In the genomic region with DNA sequence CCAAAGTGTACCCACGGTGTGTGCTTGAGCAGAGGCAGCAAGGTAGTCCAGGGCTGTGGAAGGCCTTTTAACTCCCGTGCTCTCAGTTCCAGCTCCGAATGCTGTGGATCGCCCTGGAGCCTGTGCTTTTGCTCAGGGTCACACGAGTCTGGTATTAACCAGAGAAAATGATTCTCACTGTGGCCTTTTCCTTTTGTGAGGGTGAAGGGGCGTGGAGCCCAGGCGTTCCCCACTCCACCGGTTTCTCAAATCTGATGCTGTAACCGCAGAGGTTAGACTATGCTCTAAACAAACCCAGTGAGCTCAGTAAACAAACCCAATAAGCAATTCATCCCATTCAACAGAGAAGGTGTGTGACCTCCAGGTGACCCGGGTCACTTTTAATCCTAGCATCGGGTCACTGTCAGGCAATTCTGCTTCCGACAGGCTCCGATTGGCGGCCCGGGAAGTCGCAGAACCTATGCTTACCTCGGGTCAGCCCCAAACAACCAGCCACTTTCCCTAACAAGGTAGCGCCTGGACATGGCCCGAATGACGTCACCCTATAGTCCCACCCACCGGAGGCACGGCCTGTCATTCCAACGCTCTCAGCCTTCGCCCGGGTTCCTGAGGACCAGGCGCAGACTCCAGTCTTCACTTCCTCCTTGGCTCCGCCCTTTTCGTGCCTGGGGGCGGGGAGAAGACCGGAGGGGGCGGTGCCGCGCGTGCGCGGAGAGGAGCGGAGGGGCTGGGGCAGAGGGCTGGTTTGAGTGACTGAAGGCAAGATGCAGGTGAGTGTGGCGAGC, we compare ENCODE assay signal across 8 mouse cellular contexts. TPM values are rescaled to one million over a fixed set of nuclear protein-coding genes. Genes with fewer than 3 reads are reported as not detected.
DNase-seq lines count a peak whose midpoint lies in the region; ATAC-seq lines count a peak whose summit lies in the region.

No protein-coding gene starts in this region.

- H3K4me1 ChIP-seq in hindbrain, embryonic 15.5 days (replicated peaks), result peaks cover 18% of the 10 kb centered on the region

- peak; percentile 92 for DNase-seq in T-cell, adult 2 months (ENCODE audit: low spot score)
- peak; percentile 96 for DNase-seq in cerebellum, postnatal 36 days
- peak; percentile 95 to 96 for DNase-seq in frontal cortex, postnatal 36 days (ENCODE audit: low spot score in 2 of 2)
- peak; percentile 95 for DNase-seq in left cerebral cortex, adult 11 months (ENCODE audit: low spot score)
- peak; percentile 97 to 98 for DNase-seq in lung, postnatal 4 days
- DNase-seq in retina, postnatal 7 days (ENCODE audit: low read depth, low spot score), result peak; percentile 93
- DNase-seq in urinary bladder, adult 2 months (ENCODE audit: low spot score), result peak; percentile 98

- peak; percentile 99 for ATAC-seq in hindbrain, embryonic 15.5 days (ENCODE audit: low FRiP score, low read depth)

- 5% methylated on average over 37 of the region's 38 CpGs for WGBS in hindbrain, embryonic 15.5 days

- peak overlapping the region; percentile 65 for H3K9ac ChIP-seq in hindbrain, embryonic 15.5 days

- H3K4me2 ChIP-seq in hindbrain, embryonic 15.5 days, result peak overlapping the region; percentile 75

- no peaks in the 10 kb centered on the region for H3K27me3 ChIP-seq in hindbrain, embryonic 15.5 days

- peak overlapping the region; percentile 80 for H3K27ac ChIP-seq in hindbrain, embryonic 15.5 days (replicated peaks)

- no peaks in the 10 kb centered on the region for H3K9me3 ChIP-seq in hindbrain, embryonic 15.5 days

- 0 out of 2 replicates have a peak, but pooled peaks cover 5% of the 10 kb centered on the region for H3K36me3 ChIP-seq in hindbrain, embryonic 15.5 days

- peak overlapping the region; percentile 54 for H3K4me3 ChIP-seq in hindbrain, embryonic 15.5 days

RNA-seq across cellular contexts. Expression of a gene that starts 1.9 kb away (rescaled TPM):
- 149 and 155 TPM in 2 replicates for polyA plus RNA-seq in hindbrain, embryonic 15.5 days (2015; fragmentation: Nextera tagmentation; extraction: Ambion mirVana)
- polyA plus RNA-seq in urinary bladder, adult 2 months (2012; rRNA removed), result 252 and 254 TPM in 2 replicates

RNA-seq across cellular contexts. Expression of a gene that starts 48.3 kb away (rescaled TPM):
- 1.5 and 1.8 TPM in 2 replicates for polyA plus RNA-seq in hindbrain, embryonic 15.5 days (2015; fragmentation: Nextera tagmentation; extraction: Ambion mirVana)
- polyA plus RNA-seq in urinary bladder, adult 2 months (2012; rRNA removed), result not detected in 2 replicates

Comparison
In these comparisons a context has a peak if more than half of its experiments do, and no peak if none do; other contexts are left out.
1. Peak in every context shown above with its lines: DNase-seq, ATAC-seq, H3K4me3 ChIP-seq and H3K27ac ChIP-seq.